Mouse (Mus musculus): ENCODE data around the gene Col27a1.

DNA sequence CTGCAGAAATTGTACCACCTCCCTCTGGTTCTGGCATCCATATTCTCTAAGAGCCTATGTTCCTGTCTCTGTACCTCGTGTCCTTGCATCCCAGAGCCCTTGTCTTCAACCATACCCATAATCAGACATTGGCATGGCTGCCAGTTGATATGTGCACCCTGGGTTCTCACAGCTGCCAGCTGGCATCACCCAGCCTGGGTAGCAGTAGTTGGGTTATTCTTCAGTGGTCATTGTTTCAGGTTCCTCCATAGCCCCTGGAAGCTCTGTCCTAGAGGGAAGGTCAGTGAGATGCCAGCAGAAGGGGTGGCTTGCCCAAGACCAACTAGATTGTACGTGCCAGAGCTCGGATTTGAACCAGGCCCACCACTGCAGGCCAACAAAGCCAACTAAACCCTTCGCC is 77.9 kb downstream of the Col27a1 start:
- TF ChIP-seq POLR2A (IDR thresholded peaks at IDR 0.05; ENCODE audit: control insufficient read depth in 1 of 2, insufficient read depth in 1 of 2, low read depth in 1 of 2, low read length in 2 of 2, poor library complexity in 1 of 2) (no peak), CTCF (IDR thresholded peaks at IDR 0.05 in 2 of 3, conservative IDR thresholded peaks at IDR 0.05 in 1 of 3; ENCODE audit: control insufficient read depth in 1 of 3, insufficient read depth in 1 of 3, low read depth in 2 of 3, low read length in 3 of 3, poor library complexity in 1 of 3, severe bottlenecking in 1 of 3) (no peak)
